Mouse (Mus musculus): Measurements from ENCODE around the gene Fgfrl1. TPM values are rescaled to one million over a fixed set of nuclear protein-coding genes. Genes with fewer than 3 reads are reported as not detected.

The Fgfrl1 gene
- polyA plus RNA-seq, 1 experiment, result 30.9 TPM

DNA sequence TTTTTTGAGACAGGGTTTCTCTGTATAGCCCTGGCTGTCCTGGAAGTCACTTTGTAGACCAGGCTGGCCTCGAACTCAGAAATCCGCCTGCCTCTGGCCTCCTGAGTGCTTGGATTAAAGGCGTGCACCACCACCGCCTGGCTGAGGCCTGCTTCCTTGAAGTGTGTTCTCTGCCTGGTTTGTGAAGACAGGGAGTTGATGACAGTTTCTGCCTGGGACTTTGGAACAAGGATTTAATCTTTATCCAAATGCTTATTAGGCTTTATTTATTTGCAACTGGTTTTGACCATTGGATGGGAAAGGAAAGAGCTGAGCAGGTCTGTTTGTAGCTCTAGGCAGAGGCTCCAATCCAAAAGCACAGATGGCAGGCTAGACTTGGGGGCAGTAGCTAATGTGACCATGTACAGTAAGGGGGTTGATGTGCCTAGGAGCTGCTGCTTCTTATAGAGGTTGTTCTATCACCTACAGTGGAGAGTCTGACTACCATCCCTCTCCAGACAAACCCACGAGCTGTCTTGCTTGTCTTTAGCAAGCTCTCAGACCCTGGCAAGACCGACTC is 13.8 kb upstream of the Fgfrl1 start:
- TF ChIP-seq USF1 (IDR thresholded peaks at IDR 0.05; ENCODE audit: low read depth), result no peak
- no peak for TF ChIP-seq MYOD1 (IDR thresholded peaks at IDR 0.05; ENCODE audit: control insufficient read depth, insufficient read length, low read depth)
- no peak for TF ChIP-seq CTCF (IDR thresholded peaks at IDR 0.05; ENCODE audit: control insufficient read depth, insufficient read depth, insufficient read length)
- no peak for TF ChIP-seq MYOG (IDR thresholded peaks at IDR 0.05; ENCODE audit: control insufficient read depth, extremely low read depth, insufficient read length)
- no peaks in the 10 kb centered on the region for H3K27me3 ChIP-seq (ENCODE audit: control insufficient read depth, insufficient read depth, insufficient read length)
- H3K36me3 ChIP-seq (ENCODE audit: control insufficient read depth, insufficient read depth), result no peaks in the 10 kb centered on the region
- H3ac ChIP-seq (ENCODE audit: control insufficient read depth, insufficient read length, low read depth), result no peak overlapping the region
- H3K4me3 ChIP-seq (ENCODE audit: insufficient read depth, poor library complexity, severe bottlenecking), result no peak overlapping the region
- no peaks in the 10 kb centered on the region for H3K79me2 ChIP-seq (ENCODE audit: control insufficient read depth, insufficient read depth)
- H3K79me3 ChIP-seq (ENCODE audit: low read depth), result no peaks in the 10 kb centered on the region

DNA sequence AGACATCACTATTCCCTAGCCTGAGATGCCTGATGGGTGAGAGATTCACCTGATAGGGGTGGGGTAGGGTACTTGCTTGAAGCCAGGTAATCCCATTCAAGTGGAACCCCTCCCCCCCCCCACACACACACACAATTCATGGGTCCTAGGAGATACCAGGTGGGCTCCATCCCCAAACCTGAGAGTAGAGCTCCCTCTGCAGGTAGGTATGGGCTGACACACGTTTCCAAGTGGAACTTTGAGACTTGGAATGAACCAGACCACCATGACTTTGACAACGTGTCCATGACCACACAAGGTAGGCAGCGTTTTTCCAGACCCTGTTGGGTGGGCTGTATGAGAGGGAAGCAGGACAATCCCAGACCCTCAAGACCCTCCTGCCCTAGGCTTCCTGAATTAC is 12.3 kb upstream of the Fgfrl1 start:
- Histone ChIP-seq H3K36me3 (ENCODE audit: control insufficient read depth, insufficient read depth) (no peaks in the 10 kb centered on the region), H3K4me3 (ENCODE audit: insufficient read depth, poor library complexity, severe bottlenecking) (no peak overlapping the region), H3K27me3 (ENCODE audit: control insufficient read depth, insufficient read depth, insufficient read length) (no peaks in the 10 kb centered on the region), H3K79me3 (ENCODE audit: low read depth) (no peaks in the 10 kb centered on the region), H3ac (ENCODE audit: control insufficient read depth, insufficient read length, low read depth) (no peak overlapping the region), H3K79me2 (ENCODE audit: control insufficient read depth, insufficient read depth) (no peaks in the 10 kb centered on the region)
- no peak for TF ChIP-seq USF1 (IDR thresholded peaks at IDR 0.05; ENCODE audit: low read depth)
- no peak for TF ChIP-seq MAX (IDR thresholded peaks at IDR 0.05)
- TF ChIP-seq CEBPB (IDR thresholded peaks at IDR 0.05; ENCODE audit: low read depth), result no peak
- TF ChIP-seq FOSL1 (IDR thresholded peaks at IDR 0.05; ENCODE audit: insufficient read depth, low read length, poor library complexity, severe bottlenecking), result no peak
- no peak for TF ChIP-seq MYOD1 (IDR thresholded peaks at IDR 0.05; ENCODE audit: control insufficient read depth, insufficient read length, low read depth)
- no peak for TF ChIP-seq MYOG (IDR thresholded peaks at IDR 0.05; ENCODE audit: control insufficient read depth, extremely low read depth, insufficient read length)
- TF ChIP-seq CTCF (IDR thresholded peaks at IDR 0.05; ENCODE audit: control insufficient read depth, insufficient read depth, insufficient read length), result no peak

DNA sequence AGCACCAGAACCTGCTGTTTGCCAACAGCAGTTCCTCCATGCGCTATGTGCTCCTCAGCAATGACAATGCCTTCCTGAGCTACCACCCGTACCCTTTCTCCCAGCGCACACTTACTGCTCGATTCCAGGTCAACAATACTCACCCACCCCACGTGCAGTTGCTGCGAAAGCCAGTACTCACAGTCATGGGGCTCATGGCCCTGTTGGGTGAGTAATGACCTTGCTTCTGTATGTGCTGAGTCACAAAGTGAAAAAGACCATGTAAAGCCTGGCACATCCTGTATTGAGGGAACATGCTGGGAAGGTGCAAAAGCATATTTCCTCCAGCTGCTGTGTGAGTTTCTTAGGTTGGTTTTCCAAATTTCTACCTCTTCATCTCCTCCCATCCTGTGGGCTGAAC is 11.3 kb upstream of the Fgfrl1 start:
- Histone ChIP-seq H3K4me3 (ENCODE audit: insufficient read depth, poor library complexity, severe bottlenecking) (no peak overlapping the region), H3K36me3 (ENCODE audit: control insufficient read depth, insufficient read depth) (no peaks in the 10 kb centered on the region), H3K27me3 (ENCODE audit: control insufficient read depth, insufficient read depth, insufficient read length) (no peaks in the 10 kb centered on the region), H3K79me3 (ENCODE audit: low read depth) (no peaks in the 10 kb centered on the region), H3K79me2 (ENCODE audit: control insufficient read depth, insufficient read depth) (no peaks in the 10 kb centered on the region), H3ac (ENCODE audit: control insufficient read depth, insufficient read length, low read depth) (no peak overlapping the region)
- TF ChIP-seq MYOG (IDR thresholded peaks at IDR 0.05; ENCODE audit: control insufficient read depth, extremely low read depth, insufficient read length) (no peak), USF1 (IDR thresholded peaks at IDR 0.05; ENCODE audit: low read depth) (no peak), MYOD1 (IDR thresholded peaks at IDR 0.05; ENCODE audit: control insufficient read depth, insufficient read length, low read depth) (no peak), FOSL1 (IDR thresholded peaks at IDR 0.05; ENCODE audit: insufficient read depth, low read length, poor library complexity, severe bottlenecking) (no peak), CTCF (IDR thresholded peaks at IDR 0.05; ENCODE audit: control insufficient read depth, insufficient read depth, insufficient read length) (no peak), CEBPB (IDR thresholded peaks at IDR 0.05; ENCODE audit: low read depth) (no peak), MAX (IDR thresholded peaks at IDR 0.05) (no peak)

DNA sequence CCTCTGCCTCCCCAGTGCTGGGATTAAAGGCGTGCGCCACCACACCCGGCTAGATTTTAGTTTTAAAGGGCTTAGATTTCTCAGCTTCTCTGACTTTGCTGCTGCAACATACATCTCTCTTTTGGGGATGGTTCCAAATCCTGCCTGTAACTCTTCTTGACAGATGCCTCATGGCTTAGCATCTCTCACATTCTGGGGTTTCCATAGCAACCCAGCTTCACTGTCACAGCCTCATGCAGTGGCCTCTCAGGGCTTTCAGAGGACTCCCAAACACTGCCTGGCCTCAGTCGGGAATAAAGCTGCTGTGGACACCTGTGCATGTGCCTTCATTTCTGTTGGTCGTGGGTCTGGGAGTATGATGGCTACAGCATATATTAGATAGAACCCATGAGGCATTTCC is 3.1 kb upstream of the Fgfrl1 start:
- Histone ChIP-seq H3K27me3 (ENCODE audit: control insufficient read depth, insufficient read depth, insufficient read length) (no peaks in the 10 kb centered on the region), H3ac (ENCODE audit: control insufficient read depth, insufficient read length, low read depth) (no peak overlapping the region), H3K36me3 (ENCODE audit: control insufficient read depth, insufficient read depth) (no peaks in the 10 kb centered on the region), H3K4me3 (ENCODE audit: insufficient read depth, poor library complexity, severe bottlenecking) (no peak overlapping the region), H3K79me2 (ENCODE audit: control insufficient read depth, insufficient read depth) (no peaks in the 10 kb centered on the region), H3K79me3 (ENCODE audit: low read depth) (no peaks in the 10 kb centered on the region)
- no peak for TF ChIP-seq CEBPB (IDR thresholded peaks at IDR 0.05; ENCODE audit: low read depth)
- TF ChIP-seq USF1 (IDR thresholded peaks at IDR 0.05; ENCODE audit: low read depth), result no peak
- no peak for TF ChIP-seq FOSL1 (IDR thresholded peaks at IDR 0.05; ENCODE audit: insufficient read depth, low read length, poor library complexity, severe bottlenecking)
- TF ChIP-seq MAX (IDR thresholded peaks at IDR 0.05), result no peak
- TF ChIP-seq MYOG (IDR thresholded peaks at IDR 0.05; ENCODE audit: control insufficient read depth, extremely low read depth, insufficient read length), result no peak
- TF ChIP-seq CTCF (IDR thresholded peaks at IDR 0.05; ENCODE audit: control insufficient read depth, insufficient read depth, insufficient read length), result no peak
- no peak for TF ChIP-seq MYOD1 (IDR thresholded peaks at IDR 0.05; ENCODE audit: control insufficient read depth, insufficient read length, low read depth)

DNA sequence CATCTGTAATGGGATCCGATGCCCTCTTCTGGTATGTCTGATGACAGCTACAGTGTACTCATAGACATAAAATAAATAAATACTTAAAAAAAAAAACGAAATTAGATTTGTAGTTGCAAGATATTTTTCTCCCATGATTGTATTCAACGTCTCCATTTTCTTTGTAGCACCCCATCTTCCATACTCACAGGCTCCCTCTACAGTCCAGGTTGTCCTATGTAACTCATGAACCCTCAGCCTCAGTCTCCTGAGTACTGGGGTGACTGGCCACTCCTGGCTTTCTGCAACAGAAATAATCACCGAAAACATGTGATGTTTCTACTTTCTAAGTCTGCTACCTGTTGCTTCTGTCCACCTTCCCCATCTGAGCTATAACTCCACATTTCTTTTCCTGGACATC is 1.0 kb upstream of the Fgfrl1 start:
- Histone ChIP-seq H3K79me3 (ENCODE audit: low read depth) (no peaks in the 10 kb centered on the region), H3K27me3 (ENCODE audit: control insufficient read depth, insufficient read depth, insufficient read length) (no peaks in the 10 kb centered on the region), H3K4me3 (ENCODE audit: insufficient read depth, poor library complexity, severe bottlenecking) (no peak overlapping the region), H3K36me3 (ENCODE audit: control insufficient read depth, insufficient read depth) (no peaks in the 10 kb centered on the region), H3K79me2 (ENCODE audit: control insufficient read depth, insufficient read depth) (no peaks in the 10 kb centered on the region), H3ac (ENCODE audit: control insufficient read depth, insufficient read length, low read depth) (no peak overlapping the region)
- TF ChIP-seq CEBPB (IDR thresholded peaks at IDR 0.05; ENCODE audit: low read depth), result no peak

DNA sequence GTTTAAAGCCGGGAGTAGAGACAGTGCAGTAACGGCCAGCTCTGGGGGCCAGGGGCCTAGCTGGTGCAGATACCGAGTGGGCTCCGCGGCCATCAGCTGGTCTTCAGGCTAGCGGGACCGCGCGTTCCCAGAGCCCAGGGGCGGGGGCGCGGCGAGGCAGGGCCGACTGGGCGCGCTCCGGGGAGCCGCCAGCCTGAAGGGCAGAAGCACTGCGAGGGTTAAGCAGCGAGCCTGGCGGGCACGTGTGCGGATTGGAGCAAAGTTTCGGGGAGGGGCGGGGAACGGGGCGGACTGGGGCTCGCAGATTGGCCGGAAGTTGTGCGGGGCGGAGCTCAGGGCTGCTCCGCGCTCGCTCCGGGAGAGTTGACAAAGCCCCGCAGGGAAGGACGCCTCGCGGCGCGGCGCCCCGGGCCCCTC is 1.7 kb downstream of the Fgfrl1 start:
- no peaks in the 10 kb centered on the region for H3K27me3 ChIP-seq (ENCODE audit: control insufficient read depth, insufficient read depth, insufficient read length)
- no peaks in the 10 kb centered on the region for H3K79me2 ChIP-seq (ENCODE audit: control insufficient read depth, insufficient read depth)
- H3K4me3 ChIP-seq (ENCODE audit: insufficient read depth, poor library complexity, severe bottlenecking), result peak overlapping the region; percentile 45
- peak overlapping the region; percentile 89 for H3ac ChIP-seq (ENCODE audit: control insufficient read depth, insufficient read length, low read depth)
- H3K79me3 ChIP-seq (ENCODE audit: low read depth), result no peaks in the 10 kb centered on the region
- no peaks in the 10 kb centered on the region for H3K36me3 ChIP-seq (ENCODE audit: control insufficient read depth, insufficient read depth)
- TF ChIP-seq CEBPB (IDR thresholded peaks at IDR 0.05; ENCODE audit: low read depth) (no peak), USF1 (IDR thresholded peaks at IDR 0.05; ENCODE audit: low read depth) (peak; percentile 44), FOSL1 (IDR thresholded peaks at IDR 0.05; ENCODE audit: insufficient read depth, low read length, poor library complexity, severe bottlenecking) (no peak), MYOG (IDR thresholded peaks at IDR 0.05; ENCODE audit: control insufficient read depth, extremely low read depth, insufficient read length) (no peak), MYOD1 (IDR thresholded peaks at IDR 0.05; ENCODE audit: control insufficient read depth, insufficient read length, low read depth) (no peak), MAX (IDR thresholded peaks at IDR 0.05) (peak; percentile 67)
